Mouse (Mus musculus) lung, postnatal 0 days (tissue): ENCODE results near the gene Ppil1. TPM values are rescaled to one million over a fixed set of nuclear protein-coding genes. Genes with fewer than 3 reads are reported as not detected.
"Not testable (repeated sequence)": the region's sequence is repeated elsewhere in the genome, so short reads cannot be mapped to it uniquely, and the experiment has no call there.

Source experiments
- ATAC-seq: fragments of 200-750 bp; cut with Nextera tagmentation; 2 replicates; pipeline ENCODE4 v1.8.0; 2017; ENCODE audit warnings: moderate library complexity
- DNase-seq: peaks from one replicate; pipeline ENCODE4 v3.0.0-alpha.2; 2016; ENCODE audit warnings: low spot score
- H3K27ac ChIP-seq: fragments of 300-500 bp; sonication (generic); 2 replicates; pipeline ENCODE4 v1.5.1; 2014; ENCODE audit warnings: antibody characterized with exemption, mild to moderate bottlenecking, low read length, mixed read lengths
- H3K27me3 ChIP-seq: fragments of 300-500 bp; sonication (generic); replicated peaks from 2 replicates; pipeline ENCODE4 v1.6.1; 2014; ENCODE audit warnings: low read length, mixed read lengths; ENCODE audit not compliant: insufficient read depth
- H3K36me3 ChIP-seq: fragments of 300-500 bp; sonication (generic); 2 replicates; pipeline ENCODE4 v1.6.1; 2014; ENCODE audit warnings: low read length, mixed read lengths; ENCODE audit not compliant: insufficient read depth
- H3K4me1 ChIP-seq: fragments of 300-500 bp; sonication (generic); 2 replicates; pipeline ENCODE4 v1.6.1; 2014; ENCODE audit warnings: antibody characterized with exemption, low read depth, low read length, mixed read lengths; ENCODE audit not compliant: insufficient read depth
- H3K4me2 ChIP-seq: fragments of 300-500 bp; sonication (generic); replicated peaks from 2 replicates; pipeline ENCODE4 v1.6.1; 2014; ENCODE audit warnings: low read depth, mild to moderate bottlenecking, low read length, moderate library complexity, mixed read lengths
- H3K4me3 ChIP-seq: fragments of 300-500 bp; sonication (generic); 2 replicates; pipeline ENCODE4 v1.5.1; 2014; ENCODE audit warnings: low read depth, low read length
- H3K9ac ChIP-seq: fragments of 300-500 bp; sonication (generic); replicated peaks from 2 replicates; pipeline ENCODE4 v1.6.1; 2014; ENCODE audit warnings: low read depth, mild to moderate bottlenecking
- H3K9me3 ChIP-seq: fragments of 300-500 bp; sonication (generic); 2 replicates; pipeline ENCODE4 v1.6.1; 2016; ENCODE audit warnings: low read length, mixed read lengths
- CTCF ChIP-seq: IDR thresholded peaks from 2 replicates; pipeline ENCODE4 v1.5.1; 2016; ENCODE audit warnings: antibody characterized with exemption, mild to moderate bottlenecking
- EP300 ChIP-seq: IDR thresholded peaks from 2 replicates; pipeline ENCODE4 v1.6.1; 2016; ENCODE audit warnings: antibody characterized with exemption, mild to moderate bottlenecking, control low read depth
- WGBS: fragments of 180-500 bp; shearing (Covaris S2); extraction: QIAGEN DNeasy Blood & Tissue Kit; methylation state at CpG from one replicate; pipeline ENCODE4 v1.1.7; 2014; 5-methylcytosine and 5-hydroxymethylcytosine counted together
- polyA plus RNA-seq: library from polyadenylated mRNA; unstranded; fragments of >200 nt; fragmentation: Nextera tagmentation; extraction: Ambion mirVana; gene quantifications from 2 replicates; pipeline ENCODE4 v1.2.1, GENCODE M21; 2015

The Ppil1 gene
- polyA plus RNA-seq, 1 experiment from 2014 or later = 44.5 TPM

- no peaks in the 10 kb centered on the region for H3K9me3 ChIP-seq
- peak; percentile 93 for DNase-seq
- peak overlapping the region; percentile 69; the same call in 1 of the 2 replicates for H3K27ac ChIP-seq
- peaks cover 13% of the 10 kb centered on the region for H3K4me1 ChIP-seq
- no peak overlapping the region for H3K9ac ChIP-seq
- TF ChIP-seq CTCF (no peak), EP300 (peak; percentile 55; the same call in 1 of the 2 replicates)
- H3K4me3 ChIP-seq = no peak overlapping the region
- ATAC-seq = peak; percentile 84
- H3K27me3 ChIP-seq = no peaks in the 10 kb centered on the region
- 45% methylated on average over 14 of the region's 15 CpGs for WGBS
- H3K4me2 ChIP-seq = no peak overlapping the region
- H3K36me3 ChIP-seq = no peaks in the 10 kb centered on the region
Measured at GRCm38 (mm10) chr17:29251608-29252390, 12.2 kb downstream of the Ppil1 start.

GRCm38 (mm10) chr17:29251006-29251405, 13.0 kb downstream of the Ppil1 start:
- H3K4me2 ChIP-seq, H3K4me3 ChIP-seq, ATAC-seq, H3K9ac ChIP-seq, H3K27me3 ChIP-seq, DNase-seq, H3K36me3 ChIP-seq, H3K9me3 ChIP-seq: not testable (repeated sequence)
- Histone ChIP-seq H3K27ac (0 out of 2 replicates have a peak overlapping the region, but pooled peaks have one; percentile 69), H3K4me1 (peaks cover 13% of the 10 kb centered on the region)
- WGBS = 70% methylated on average over 14 of the region's 14 CpGs

- no peaks in the 10 kb centered on the region for H3K27me3 ChIP-seq
- H3K4me2 ChIP-seq = no peak overlapping the region
- ATAC-seq (peak; percentile 37; the same call in 1 of the 2 replicates), DNase-seq (peak; percentile 85)
- H3K4me1 ChIP-seq = peaks cover 13% of the 10 kb centered on the region
- no peak overlapping the region for H3K4me3 ChIP-seq
- no peaks in the 10 kb centered on the region for H3K36me3 ChIP-seq
- WGBS = 40% methylated on average over 9 of the region's 9 CpGs
- no peaks in the 10 kb centered on the region for H3K9me3 ChIP-seq
- TF ChIP-seq CTCF = peak; percentile 69
- no peak for TF ChIP-seq EP300
- no peak overlapping the region for H3K9ac ChIP-seq
- H3K27ac ChIP-seq = no peak overlapping the region
Measured at GRCm38 (mm10) chr17:29249512-29249911, 14.5 kb downstream of the Ppil1 start.

GRCm38 (mm10) chr17:29247881-29248280, 16.1 kb downstream of the Ppil1 start:
- TF ChIP-seq EP300 (no peak), CTCF (no peak)
- H3K4me1 ChIP-seq = peaks cover 13% of the 10 kb centered on the region
- H3K4me3 ChIP-seq = no peak overlapping the region
- H3K9ac ChIP-seq = no peak overlapping the region
- WGBS = 60% methylated on average over 13 of the region's 13 CpGs
- H3K36me3 ChIP-seq = no peaks in the 10 kb centered on the region
- no peaks in the 10 kb centered on the region for H3K9me3 ChIP-seq
- no peak overlapping the region for H3K27ac ChIP-seq
- DNase-seq = no peak
- ATAC-seq = no peak
- H3K27me3 ChIP-seq = no peaks in the 10 kb centered on the region; the same call in 1 of the 2 replicates
- no peak overlapping the region for H3K4me2 ChIP-seq

- Histone ChIP-seq H3K4me2 (no peak overlapping the region), H3K4me3 (no peak overlapping the region), H3K27me3 (no peaks in the 10 kb centered on the region; the same call in 1 of the 2 replicates), H3K9ac (no peak overlapping the region), H3K27ac (no peak overlapping the region), H3K4me1 (peaks cover 6% of the 10 kb centered on the region), H3K9me3 (no peaks in the 10 kb centered on the region), H3K36me3 (no peaks in the 10 kb centered on the region)
- DNase-seq (peak; percentile 94), ATAC-seq (peak; percentile 68)
- 14% methylated on average over 5 of the region's 5 CpGs for WGBS
- TF ChIP-seq EP300 (no peak), CTCF (peak; percentile 93)
Measured at GRCm38 (mm10) chr17:29246602-29247001, 17.4 kb downstream of the Ppil1 start.

- no peaks in the 10 kb centered on the region for H3K9me3 ChIP-seq
- WGBS = 36% methylated on average over 7 of the region's 7 CpGs
- H3K4me3 ChIP-seq = no peak overlapping the region
- no peak overlapping the region for H3K27ac ChIP-seq
- no peaks in the 10 kb centered on the region; the same call in 1 of the 2 replicates for H3K4me1 ChIP-seq
- H3K9ac ChIP-seq = no peak overlapping the region
- no peaks in the 10 kb centered on the region; the same call in 1 of the 2 replicates for H3K27me3 ChIP-seq
- H3K36me3 ChIP-seq = no peaks in the 10 kb centered on the region
- TF ChIP-seq CTCF (no peak), EP300 (no peak)
- DNase-seq (peak; percentile 37), ATAC-seq (0 out of 2 replicates have a peak, but pooled peaks have one; percentile 25)
- H3K4me2 ChIP-seq = no peak overlapping the region
Measured at GRCm38 (mm10) chr17:29245725-29246124, 18.3 kb downstream of the Ppil1 start.
